Mouse (Mus musculus) ES-Bruce4 (cell line): ENCODE results near the gene Clstn2. TPM values are rescaled to one million over a fixed set of nuclear protein-coding genes. Genes with fewer than 3 reads are reported as not detected.

ENCODE experiments used
- H3K27ac ChIP-seq: 2 replicates; pipeline ENCODE4 v1.5.1; 2012; ENCODE audit warnings: low read length, inconsistent platforms; ENCODE audit not compliant: insufficient read depth
- H3K27me3 ChIP-seq: 2 replicates; pipeline ENCODE4 v1.6.1; 2012; ENCODE audit warnings: mild to moderate bottlenecking, low read length, inconsistent platforms; ENCODE audit not compliant: control insufficient read depth, poor library complexity, insufficient read depth, severe bottlenecking
- H3K36me3 ChIP-seq: 2 replicates; pipeline ENCODE4 v1.6.1; 2012; ENCODE audit warnings: inconsistent platforms, mild to moderate bottlenecking, low read length, moderate library complexity; ENCODE audit not compliant: control insufficient read depth, poor library complexity, insufficient read depth, severe bottlenecking
- H3K4me1 ChIP-seq: one replicate; pipeline ENCODE4 v1.8.1; 2011; ENCODE audit warnings: low read length; ENCODE audit not compliant: control insufficient read depth, insufficient read depth
- H3K4me3 ChIP-seq: 2 replicates; pipeline ENCODE4 v1.5.1; 2011; ENCODE audit warnings: low read depth, mild to moderate bottlenecking, low read length
- H3K9ac ChIP-seq: 2 replicates; pipeline ENCODE4 v1.6.1; 2012; ENCODE audit warnings: low read depth, mild to moderate bottlenecking, inconsistent platforms; ENCODE audit not compliant: poor library complexity, severe bottlenecking
- H3K9me3 ChIP-seq: replicated peaks from 2 replicates; pipeline ENCODE4 v1.6.1; 2012; ENCODE audit warnings: mild to moderate bottlenecking, low read length, inconsistent platforms; ENCODE audit not compliant: control insufficient read depth, poor library complexity, insufficient read depth, severe bottlenecking
- CTCF ChIP-seq: IDR thresholded peaks from one replicate; pipeline ENCODE4 v1.8.1; 2011; ENCODE audit warnings: low read depth, low read length
- EP300 ChIP-seq: IDR thresholded peaks from 2 replicates; pipeline ENCODE4 v1.6.1; 2011; ENCODE audit warnings: low read depth, low read length; ENCODE audit not compliant: insufficient read depth
- POLR2A ChIP-seq: IDR thresholded peaks from one replicate; pipeline ENCODE4 v1.8.1; 2011; ENCODE audit warnings: low read length; ENCODE audit not compliant: insufficient read depth
- polyA plus RNA-seq: library from polyadenylated mRNA; stranded (reverse); fragments of >200 nt; gene quantifications from 2 replicates; pipeline ENCODE4 v1.2.4, GENCODE M21; 2011; ENCODE audit warnings: low read depth; ENCODE audit not compliant: missing spikeins, insufficient read depth, insufficient read length

Clstn2 gene
- polyA plus RNA-seq, 1 experiment: not detected

GRCm38 (mm10) chr9:97813157-97813556 lies 219.8 kb downstream of the Clstn2 start:
- Histone ChIP-seq H3K4me3 (no peak overlapping the region), H3K9me3 (no peaks in the 10 kb centered on the region), H3K4me1 (peaks cover 1% of the 10 kb centered on the region), H3K27ac (no peak overlapping the region), H3K27me3 (no peaks in the 10 kb centered on the region), H3K36me3 (no peaks in the 10 kb centered on the region), H3K9ac (no peak overlapping the region)
- TF ChIP-seq EP300 (no peak), CTCF (no peak), POLR2A (no peak)

DNA sequence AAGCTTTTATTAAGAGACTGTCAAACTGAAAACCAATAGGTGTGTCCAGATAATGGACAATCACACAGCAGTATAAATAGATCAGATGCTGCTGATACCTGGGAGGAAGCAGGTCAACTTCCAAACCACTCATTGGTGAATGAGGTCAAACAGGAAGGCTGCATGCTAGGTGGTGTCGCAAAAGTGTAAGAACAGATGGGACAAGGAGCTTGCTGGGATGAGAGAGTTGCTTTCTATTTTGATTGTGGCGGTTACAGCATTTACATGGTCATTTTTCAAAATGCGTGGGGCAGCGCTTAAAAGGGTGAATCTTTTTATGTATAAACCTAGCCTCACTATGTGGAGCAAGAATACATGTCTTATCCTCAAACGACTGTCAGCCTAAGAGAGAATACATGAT lies 225.9 kb downstream of the Clstn2 start:
- Histone ChIP-seq H3K4me3 (no peak overlapping the region), H3K27ac (no peak overlapping the region), H3K4me1 (no peaks in the 10 kb centered on the region), H3K9ac (no peak overlapping the region), H3K36me3 (no peaks in the 10 kb centered on the region), H3K27me3 (no peaks in the 10 kb centered on the region), H3K9me3 (no peaks in the 10 kb centered on the region)
- TF ChIP-seq EP300 (no peak), POLR2A (no peak), CTCF (no peak)

- Histone ChIP-seq H3K36me3 (no peaks in the 10 kb centered on the region), H3K4me3 (no peak overlapping the region), H3K27me3 (no peaks in the 10 kb centered on the region), H3K9ac (no peak overlapping the region), H3K9me3 (no peaks in the 10 kb centered on the region), H3K27ac (no peak overlapping the region), H3K4me1 (no peaks in the 10 kb centered on the region)
- no peak for TF ChIP-seq POLR2A
- no peak for TF ChIP-seq EP300
- no peak for TF ChIP-seq CTCF
Observed at GRCm38 (mm10) chr9:97793661-97794060, 239.3 kb downstream of the Clstn2 start.

- no peak for TF ChIP-seq EP300
- no peak for TF ChIP-seq POLR2A
- TF ChIP-seq CTCF: no peak
Observed at GRCm38 (mm10) chr9:97788151-97788670, 244.8 kb downstream of the Clstn2 start.

GRCm38 (mm10) chr9:97780032-97780616 lies 252.9 kb downstream of the Clstn2 start:
- no peak overlapping the region for H3K9ac ChIP-seq

More at GRCm38 (mm10) chr9:97788151-97788670, 244.8 kb downstream of the Clstn2 start:
- H3K27ac ChIP-seq: no peak overlapping the region
- no peak overlapping the region for H3K9ac ChIP-seq
- H3K4me3 ChIP-seq: no peak overlapping the region
- H3K27me3 ChIP-seq: no peaks in the 10 kb centered on the region
- H3K36me3 ChIP-seq: no peaks in the 10 kb centered on the region
- H3K9me3 ChIP-seq: no peaks in the 10 kb centered on the region; the same call in 1 of the 2 replicates
- no peaks in the 10 kb centered on the region for H3K4me1 ChIP-seq

DNA sequence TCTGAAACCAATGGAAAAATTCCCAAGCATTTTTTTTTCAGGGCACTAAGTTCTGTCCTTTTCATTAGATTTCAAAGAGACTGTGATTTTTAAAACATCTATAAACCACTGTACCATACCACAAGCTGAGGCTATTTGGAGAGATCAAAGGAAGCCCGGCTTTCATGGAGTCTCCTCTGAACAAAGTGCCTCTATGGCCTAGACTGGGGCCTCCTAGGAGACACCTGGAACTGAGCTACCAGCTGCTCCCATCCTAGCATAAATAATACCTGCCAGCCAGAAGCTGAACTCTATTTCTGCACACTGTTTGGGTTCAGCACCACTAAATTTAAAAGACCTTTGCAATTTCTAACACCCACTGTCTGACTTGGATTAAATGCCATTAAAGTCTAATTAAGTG lies 257.2 kb downstream of the Clstn2 start:
- TF ChIP-seq POLR2A (no peak), CTCF (no peak), EP300 (no peak)
- H3K27ac ChIP-seq: no peak overlapping the region
- no peaks in the 10 kb centered on the region; the same call in 1 of the 2 replicates for H3K27me3 ChIP-seq
- no peak overlapping the region for H3K4me3 ChIP-seq
- H3K9ac ChIP-seq: no peak overlapping the region
- no peaks in the 10 kb centered on the region for H3K9me3 ChIP-seq
- no peaks in the 10 kb centered on the region for H3K4me1 ChIP-seq
- H3K36me3 ChIP-seq: no peaks in the 10 kb centered on the region

More at GRCm38 (mm10) chr9:97780032-97780616, 252.9 kb downstream of the Clstn2 start:
- no peaks in the 10 kb centered on the region for H3K27me3 ChIP-seq
- no peaks in the 10 kb centered on the region for H3K4me1 ChIP-seq
- H3K36me3 ChIP-seq: no peaks in the 10 kb centered on the region
- no peak overlapping the region for H3K4me3 ChIP-seq
- no peaks in the 10 kb centered on the region for H3K9me3 ChIP-seq
- no peak overlapping the region for H3K27ac ChIP-seq
- TF ChIP-seq EP300: no peak
- no peak for TF ChIP-seq POLR2A
- no peak for TF ChIP-seq CTCF
